Mouse (Mus musculus) hindbrain, embryonic 13.5 days (tissue): ENCODE data around the gene Gm28551. TPM values are rescaled to one million over a fixed set of nuclear protein-coding genes. Genes with fewer than 3 reads are reported as not detected.
"Not testable (repeated sequence)": the region's sequence is repeated elsewhere in the genome, so short reads cannot be mapped to it uniquely, and the experiment has no call there.

Experiments used
- ATAC-seq: fragments of 200-750 bp; cut with Nextera tagmentation; 2 replicates; pipeline ENCODE4 v1.8.0; 2017; ENCODE audit warnings: moderate TSS enrichment; ENCODE audit not compliant: low FRiP score
- H3K27ac ChIP-seq: fragments of 300-500 bp; sonication (generic); 2 replicates; pipeline ENCODE4 v1.5.1; 2015; ENCODE audit warnings: inconsistent platforms, mild to moderate bottlenecking, moderate library complexity
- H3K27me3 ChIP-seq: fragments of 300-500 bp; sonication (generic); 2 replicates; pipeline ENCODE4 v1.6.1; 2015; ENCODE audit warnings: mild to moderate bottlenecking, inconsistent platforms
- H3K36me3 ChIP-seq: fragments of 300-500 bp; sonication (generic); 2 replicates; pipeline ENCODE4 v1.6.1; 2015; ENCODE audit warnings: mild to moderate bottlenecking, inconsistent platforms
- H3K4me1 ChIP-seq: fragments of 300-500 bp; sonication (generic); replicated peaks from 2 replicates; pipeline ENCODE4 v1.6.1; 2015; ENCODE audit warnings: inconsistent platforms
- H3K4me2 ChIP-seq: fragments of 300-500 bp; sonication (generic); 2 replicates; pipeline ENCODE4 v1.6.1; 2015; ENCODE audit warnings: inconsistent platforms, mild to moderate bottlenecking, moderate library complexity
- H3K4me3 ChIP-seq: fragments of 300-500 bp; sonication (generic); 2 replicates; pipeline ENCODE4 v1.5.1; 2015; ENCODE audit warnings: mild to moderate bottlenecking, inconsistent platforms
- H3K9ac ChIP-seq: fragments of 300-500 bp; sonication (generic); 2 replicates; pipeline ENCODE4 v1.6.1; 2015; ENCODE audit warnings: mild to moderate bottlenecking, inconsistent platforms
- H3K9me3 ChIP-seq: fragments of 300-500 bp; sonication (generic); 2 replicates; pipeline ENCODE4 v1.6.1; 2016; ENCODE audit warnings: inconsistent platforms
- WGBS: fragments of 180-500 bp; shearing (Covaris S2); methylation state at CpG from one replicate; pipeline ENCODE4 v1.1.7; 2015; 5-methylcytosine and 5-hydroxymethylcytosine counted together
- polyA plus RNA-seq: library from polyadenylated mRNA; unstranded; fragments of >200 nt; fragmentation: Nextera tagmentation; extraction: Ambion mirVana; gene quantifications from 2 replicates; pipeline ENCODE4 v1.2.1, GENCODE M21; 2015

Gm28551 gene
- 1.8 and 1.9 TPM in 2 replicates for polyA plus RNA-seq

DNA sequence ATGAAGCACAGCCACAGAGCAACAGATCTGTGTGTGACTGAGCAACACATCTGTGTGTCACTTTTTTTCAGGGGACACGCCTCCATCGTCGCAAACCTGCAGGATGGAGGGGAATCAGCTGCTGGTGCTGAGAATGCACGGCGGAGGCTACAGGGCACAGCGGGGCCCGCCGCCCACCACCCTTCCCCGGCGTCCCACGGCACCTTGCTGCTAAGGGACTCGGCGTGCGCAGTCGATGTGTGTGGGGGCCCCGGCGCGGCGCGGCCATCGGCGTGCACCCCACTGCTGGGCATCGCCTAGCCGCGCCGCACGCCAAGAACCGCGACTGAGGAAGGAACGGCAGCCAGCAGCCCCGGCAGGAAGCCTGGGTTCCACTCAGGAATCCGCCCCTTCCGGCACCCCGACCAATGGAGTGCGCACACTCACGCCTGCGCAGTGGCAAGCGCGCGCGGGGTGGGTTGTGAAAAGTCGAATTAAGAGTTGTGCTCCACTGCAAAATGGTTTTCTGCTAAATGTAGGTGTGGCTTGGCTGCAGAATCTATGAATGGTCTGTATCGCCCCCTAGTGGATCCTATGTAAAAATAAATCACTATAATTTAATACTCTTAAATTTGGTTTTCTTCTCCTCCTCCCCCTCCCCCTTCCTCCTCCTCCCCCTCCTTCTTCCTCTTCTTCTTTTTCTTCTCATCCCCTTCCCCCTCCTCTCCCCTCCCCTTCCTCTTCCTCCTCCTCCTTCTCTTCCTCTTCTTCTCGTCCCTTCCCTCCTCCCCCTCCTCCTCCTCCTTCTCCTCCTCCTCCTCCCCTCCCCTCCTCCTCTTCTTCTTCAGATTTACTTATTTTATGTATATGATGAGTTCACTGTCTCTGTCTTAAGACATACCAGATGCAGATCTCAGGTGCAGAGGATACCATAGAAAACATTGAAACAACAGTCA lies at the start of gene Gm28551, which contains the start of the genes Asdurf and Asnsd1:
Gene Gm28551 (minus strand): TSS at position 341 of the 935 bp plus-strand sequence.
Gene Asdurf (minus strand): TSS at position 293 of the 935 bp plus-strand sequence.
Gene Asnsd1 (minus strand): TSS at position 426 of the 935 bp plus-strand sequence.
- peaks cover 16% of the 10 kb centered on the region for H3K36me3 ChIP-seq
- H3K27ac ChIP-seq = peak within 1 kb of the TSS; percentile 94
- under 1% methylated on average over 44 of the region's 44 CpGs for WGBS
- peak within 1 kb of the TSS; percentile 78 for H3K4me3 ChIP-seq
- H3K4me2 ChIP-seq = peak within 1 kb of the TSS; percentile 57
- peaks cover 9% of the 10 kb centered on the region for H3K4me1 ChIP-seq
- no peaks in the 10 kb centered on the region for H3K27me3 ChIP-seq
- no peaks in the 10 kb centered on the region for H3K9me3 ChIP-seq
- peak; percentile 100 for ATAC-seq
- peak within 1 kb of the TSS; percentile 94 for H3K9ac ChIP-seq

DNA sequence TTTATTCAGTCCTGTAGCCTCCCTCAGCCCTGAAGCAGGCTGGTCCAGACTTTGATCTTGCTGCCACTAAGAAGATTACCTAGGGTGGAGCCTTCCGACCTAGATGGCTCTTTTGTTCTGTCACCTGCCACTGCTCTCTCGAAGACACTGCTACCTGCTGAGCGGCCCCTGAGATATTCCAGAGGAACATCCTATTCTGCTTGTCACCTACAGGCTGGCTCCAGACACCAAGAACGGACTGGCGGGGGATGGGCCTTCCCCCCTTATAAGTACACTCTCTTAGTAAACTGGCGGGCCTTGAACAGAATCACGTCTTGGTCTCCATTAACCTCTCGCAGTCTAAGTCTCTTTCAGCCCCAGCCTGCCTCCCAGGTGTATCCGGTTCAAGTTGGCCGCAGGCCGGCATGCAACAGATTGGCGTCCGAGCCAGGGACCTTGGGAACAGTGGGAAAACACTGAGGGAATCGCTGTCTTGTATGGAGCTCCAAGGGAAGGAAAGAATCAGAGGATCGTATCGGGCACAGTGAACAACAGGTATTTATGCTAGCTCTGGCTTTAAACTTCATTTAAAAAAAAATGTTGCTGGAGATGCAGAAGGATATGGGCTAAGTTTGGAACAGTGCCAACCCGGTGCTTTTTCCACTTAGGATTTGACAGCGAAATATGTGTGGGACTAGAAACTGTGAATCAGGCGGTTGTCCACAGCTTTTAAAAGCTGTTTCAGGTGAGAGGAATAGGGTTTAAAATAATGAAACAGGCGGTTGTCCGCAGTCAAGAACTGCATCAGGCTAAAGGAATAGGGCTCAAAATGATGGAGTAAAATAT lies 41.7 kb upstream of the Gm28551 start:
- not testable (repeated sequence) for H3K4me3 ChIP-seq, H3K9me3 ChIP-seq, H3K36me3 ChIP-seq, ATAC-seq, H3K9ac ChIP-seq, H3K4me1 ChIP-seq, H3K27me3 ChIP-seq, H3K27ac ChIP-seq
- 41% methylated on average over 21 of the region's 21 CpGs for WGBS
- H3K4me2 ChIP-seq = 0 out of 2 replicates have a peak overlapping the region, but pooled peaks have one; percentile 10

GRCm38 (mm10) chr1:53388762-53389161 lies 36.3 kb upstream of the Gm28551 start:
- Histone ChIP-seq H3K9ac (no peak overlapping the region), H3K27me3 (no peaks in the 10 kb centered on the region), H3K4me2 (no peak overlapping the region), H3K27ac (no peak overlapping the region), H3K4me3 (no peak overlapping the region), H3K36me3 (no peaks in the 10 kb centered on the region), H3K4me1 (no peaks in the 10 kb centered on the region), H3K9me3 (0 out of 2 replicates have a peak, but pooled peaks cover 4% of the 10 kb centered on the region)
- ATAC-seq = 0 out of 2 replicates have a peak, but pooled peaks have one; percentile 43
- 95% methylated on average over 10 of the region's 14 CpGs for WGBS

GRCm38 (mm10) chr1:53384085-53384688 lies 31.7 kb upstream of the Gm28551 start:
- H3K4me1 ChIP-seq = no peaks in the 10 kb centered on the region
- no peak overlapping the region for H3K9ac ChIP-seq
- H3K36me3 ChIP-seq = no peaks in the 10 kb centered on the region
- no peak for ATAC-seq
- no peak overlapping the region for H3K4me2 ChIP-seq
- H3K27ac ChIP-seq = no peak overlapping the region
- H3K4me3 ChIP-seq = no peak overlapping the region
- 84% methylated on average over 6 of the region's 6 CpGs for WGBS
- H3K27me3 ChIP-seq = no peaks in the 10 kb centered on the region
- H3K9me3 ChIP-seq = 0 out of 2 replicates have a peak, but pooled peaks cover 4% of the 10 kb centered on the region

DNA sequence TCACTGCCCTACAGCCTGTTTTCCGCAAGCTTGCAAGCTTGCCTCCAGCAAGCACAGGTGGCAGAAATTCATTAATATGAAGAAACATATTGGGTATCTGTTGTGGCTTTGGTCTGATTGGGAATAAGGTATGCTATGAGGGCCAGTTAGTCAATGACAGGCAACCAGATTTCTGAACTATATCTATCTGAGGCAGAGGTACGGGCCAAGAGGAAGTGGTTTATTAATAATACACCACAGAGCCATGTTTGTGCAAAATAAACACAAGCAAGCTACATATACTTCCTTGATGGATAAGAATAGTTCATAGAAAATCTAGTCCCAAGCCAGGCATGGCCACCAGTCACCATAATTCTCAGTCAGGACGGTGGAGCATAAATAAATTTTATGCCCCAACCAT lies 25.3 kb upstream of the Gm28551 start:
- WGBS = 69% methylated on average over 3 of the region's 3 CpGs
- Histone ChIP-seq H3K4me3 (no peak overlapping the region), H3K4me2 (no peak overlapping the region), H3K36me3 (no peaks in the 10 kb centered on the region), H3K9me3 (no peaks in the 10 kb centered on the region), H3K27me3 (no peaks in the 10 kb centered on the region), H3K27ac (no peak overlapping the region), H3K9ac (no peak overlapping the region), H3K4me1 (no peaks in the 10 kb centered on the region)
- ATAC-seq = no peak

DNA sequence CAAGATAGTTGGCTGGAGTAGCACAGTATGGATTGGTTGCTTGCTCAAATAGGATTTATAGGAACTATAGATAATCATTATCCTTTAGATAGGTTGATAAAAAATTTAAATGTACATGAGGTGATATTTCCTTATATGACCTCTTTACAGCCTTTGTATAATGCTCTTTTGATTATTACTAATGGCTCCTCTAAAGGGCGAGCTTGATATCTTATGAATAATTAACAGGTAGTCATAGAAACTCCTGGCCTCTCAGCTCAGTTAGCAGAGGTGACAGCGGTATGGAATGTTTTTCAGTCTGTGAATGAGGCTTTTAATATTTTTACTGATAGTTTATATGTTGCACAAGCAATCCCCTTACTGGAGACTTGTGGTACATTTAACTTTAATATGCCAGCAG lies 23.5 kb upstream of the Gm28551 start:
- H3K9ac ChIP-seq, H3K36me3 ChIP-seq, H3K9me3 ChIP-seq, H3K4me1 ChIP-seq, H3K4me2 ChIP-seq, ATAC-seq, H3K27me3 ChIP-seq, H3K4me3 ChIP-seq, H3K27ac ChIP-seq: not testable (repeated sequence)
- WGBS = 85% methylated on average over 2 of the region's 2 CpGs

DNA sequence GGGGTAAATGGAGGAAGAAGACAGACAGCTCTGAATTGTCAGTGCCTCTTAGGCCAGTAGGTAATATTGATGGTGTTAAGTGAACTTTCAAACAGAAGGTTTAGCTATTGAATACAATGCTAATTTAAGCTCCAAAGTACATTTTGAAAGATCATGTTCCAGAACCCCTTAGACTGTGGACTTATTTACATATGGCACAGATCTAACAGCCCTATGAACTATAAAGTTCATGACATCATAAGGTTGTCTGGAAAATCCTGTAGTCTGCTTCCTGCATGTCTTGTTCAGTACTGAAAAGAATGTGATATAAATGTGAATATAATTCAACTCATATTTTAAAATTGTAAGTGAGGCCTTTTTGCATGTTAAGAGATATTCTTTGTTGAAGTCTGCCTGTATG lies 6.5 kb upstream of the Gm28551 start:
- H3K4me1 ChIP-seq = no peaks in the 10 kb centered on the region
- no peaks in the 10 kb centered on the region for H3K36me3 ChIP-seq
- ATAC-seq = no peak
- H3K27me3 ChIP-seq = no peaks in the 10 kb centered on the region
- H3K9ac ChIP-seq = no peak overlapping the region
- no peaks in the 10 kb centered on the region for H3K9me3 ChIP-seq
- no peak overlapping the region for H3K4me2 ChIP-seq
- no peak overlapping the region for H3K4me3 ChIP-seq
- H3K27ac ChIP-seq = no peak overlapping the region

DNA sequence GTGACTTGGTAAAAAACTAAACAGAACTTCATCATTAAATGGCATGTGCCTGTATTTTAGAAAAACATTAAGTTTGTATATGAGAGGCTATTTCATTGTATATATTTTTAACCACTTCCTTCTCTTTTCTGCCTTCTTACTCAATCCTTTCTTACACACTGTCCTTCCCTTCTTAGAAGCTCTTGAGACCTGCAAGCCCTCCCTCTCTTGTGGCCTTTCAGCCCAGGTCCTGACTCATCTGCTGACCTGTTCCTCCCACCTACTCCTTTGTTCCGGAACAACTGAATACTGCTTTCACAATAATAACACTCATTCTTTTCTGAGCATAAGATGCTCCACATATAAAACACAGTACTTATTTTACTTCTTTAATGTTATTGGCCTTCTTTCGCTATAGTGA lies 11.4 kb downstream of the Gm28551 start:
- no peak overlapping the region for H3K4me2 ChIP-seq
- ATAC-seq = no peak
- H3K4me1 ChIP-seq = no peaks in the 10 kb centered on the region
- H3K27me3 ChIP-seq = no peaks in the 10 kb centered on the region
- no peak overlapping the region for H3K9ac ChIP-seq
- H3K36me3 ChIP-seq = peaks cover 51% of the 10 kb centered on the region
- peaks cover 30% of the 10 kb centered on the region; the same call in 1 of the 2 replicates for H3K9me3 ChIP-seq
- 97% methylated on average over 2 of the region's 2 CpGs for WGBS
- H3K27ac ChIP-seq = no peak overlapping the region
- no peak overlapping the region for H3K4me3 ChIP-seq

DNA sequence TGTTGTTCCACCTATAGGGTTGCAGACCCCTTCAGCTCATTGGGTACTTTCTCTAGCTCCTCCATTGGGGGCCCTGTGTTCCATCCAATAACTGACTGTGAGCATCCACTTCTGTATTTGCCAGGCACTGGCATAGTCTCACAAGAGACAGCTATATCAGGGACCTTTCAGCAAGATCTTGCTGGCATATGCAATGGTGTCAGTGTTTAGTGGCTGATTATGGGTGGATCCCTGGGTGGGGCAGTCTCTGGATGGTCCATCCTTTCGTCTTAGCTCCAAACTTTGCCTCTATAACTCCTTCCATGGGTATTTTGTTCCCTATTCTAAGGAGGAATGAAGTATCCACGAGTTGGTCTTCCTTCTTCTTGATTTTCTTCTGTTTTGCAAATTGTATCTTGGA lies 15.1 kb downstream of the Gm28551 start:
- ATAC-seq, H3K4me3 ChIP-seq, H3K27me3 ChIP-seq, H3K9ac ChIP-seq, H3K27ac ChIP-seq, H3K4me2 ChIP-seq, H3K4me1 ChIP-seq: not testable (repeated sequence)
- Histone ChIP-seq H3K36me3 (peaks cover 22% of the 10 kb centered on the region), H3K9me3 (peaks cover 24% of the 10 kb centered on the region; the same call in 1 of the 2 replicates)
- 56% methylated on average over 2 of the region's 2 CpGs for WGBS

- no peaks in the 10 kb centered on the region for H3K27me3 ChIP-seq
- H3K27ac ChIP-seq = no peak overlapping the region
- H3K36me3 ChIP-seq = peaks cover 3% of the 10 kb centered on the region
- H3K4me1 ChIP-seq = no peaks in the 10 kb centered on the region
- no peak for ATAC-seq
- no peak overlapping the region for H3K4me3 ChIP-seq
- no peak overlapping the region for H3K4me2 ChIP-seq
- no peak overlapping the region for H3K9ac ChIP-seq
- peaks cover 9% of the 10 kb centered on the region; the same call in 1 of the 2 replicates for H3K9me3 ChIP-seq
These were observed 17.0 kb downstream of the Gm28551 start for GRCm38 (mm10) chr1:53335465-53335864.

- not testable (repeated sequence) for H3K9me3 ChIP-seq, ATAC-seq, H3K4me1 ChIP-seq, H3K4me2 ChIP-seq, H3K27ac ChIP-seq, H3K27me3 ChIP-seq, H3K36me3 ChIP-seq, H3K9ac ChIP-seq, H3K4me3 ChIP-seq
- 85% methylated on average over 5 of the region's 5 CpGs for WGBS
These were observed 18.9 kb downstream of the Gm28551 start for GRCm38 (mm10) chr1:53333527-53333926.
